Mouse (Mus musculus) embryonic fibroblast, embryonic 13.5 days (primary cell): ENCODE data around the gene Tmem262.

Source experiments
- CTCF ChIP-seq: IDR thresholded peaks from 2 replicates; pipeline ENCODE4 v1.5.1; 2011; ENCODE audit warnings: mild to moderate bottlenecking, control low read depth, low read length, moderate library complexity, borderline replicate concordance; ENCODE audit not compliant: insufficient read depth
- POLR2A ChIP-seq: IDR thresholded peaks from 2 replicates; pipeline ENCODE4 v1.6.1; 2011; ENCODE audit warnings: low read depth, mild to moderate bottlenecking, control low read depth, low read length, moderate library complexity

DNA sequence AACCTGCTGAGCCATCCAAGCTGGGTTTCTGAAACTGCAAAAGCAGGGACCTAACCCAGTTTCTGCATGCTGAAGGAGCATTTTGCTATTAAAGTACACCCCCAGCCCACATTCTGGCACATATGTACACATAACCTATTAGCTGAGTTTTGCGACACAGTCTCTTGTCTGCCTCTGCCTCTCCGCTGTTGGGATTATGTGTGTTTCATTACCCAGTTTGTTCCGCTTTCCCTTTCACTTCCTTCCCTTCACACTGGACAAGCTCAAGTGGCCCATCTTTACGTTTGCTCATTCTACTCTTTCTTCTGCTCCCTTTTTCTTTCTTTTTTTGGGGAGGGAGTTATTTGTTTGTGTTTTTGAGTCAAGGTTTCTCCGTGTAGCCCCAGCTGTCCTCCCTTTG lies 5.9 kb upstream of the Tmem262 start:
- no peak for TF ChIP-seq CTCF
- no peak for TF ChIP-seq POLR2A
